Mouse (Mus musculus) urinary bladder, postnatal 10 days (tissue): ENCODE measurements around the gene Olfr1508.
"Not testable (repeated sequence)": the region's sequence is repeated elsewhere in the genome, so short reads cannot be mapped to it uniquely, and the experiment has no call there.

Experiments used
- DNase-seq: peaks from one replicate; pipeline ENCODE4 v3.0.0; 2022; ENCODE audit warnings: low spot score

The Olfr1508 gene

GRCm38 (mm10) chr14:52467395-52467794, at the start of gene Olfr1508:
TSS of gene Olfr1508 (minus strand) at chr14:52467495.
- DNase-seq: no peak

GRCm38 (mm10) chr14:52495516-52495915, 28.2 kb upstream of the Olfr1508 start, which contains the start of gene Olfr1507:
TSS of gene Olfr1507 (minus strand) at chr14:52495749.
- no peak for DNase-seq

DNA sequence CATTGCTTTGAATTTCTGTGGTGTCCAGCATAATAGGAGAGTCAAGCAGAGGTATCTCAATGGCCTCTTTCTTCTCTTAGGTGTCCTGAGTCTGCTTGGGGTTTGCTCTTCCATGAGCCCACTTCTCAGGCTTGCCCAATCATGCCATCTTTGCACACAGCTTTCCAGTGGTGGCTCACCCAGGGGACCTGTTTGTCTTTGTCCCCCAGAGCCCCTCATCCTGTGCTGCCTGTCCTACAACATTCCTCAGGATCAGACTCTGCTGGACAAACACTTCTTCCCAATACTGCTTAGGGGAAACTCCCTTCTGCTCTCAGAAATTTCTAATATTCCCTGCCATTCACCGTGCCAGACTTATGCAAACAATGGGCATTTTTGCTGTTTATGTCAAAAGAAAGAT, 1.6 kb downstream of the Olfr1508 start:
- DNase-seq: no peak

DNA sequence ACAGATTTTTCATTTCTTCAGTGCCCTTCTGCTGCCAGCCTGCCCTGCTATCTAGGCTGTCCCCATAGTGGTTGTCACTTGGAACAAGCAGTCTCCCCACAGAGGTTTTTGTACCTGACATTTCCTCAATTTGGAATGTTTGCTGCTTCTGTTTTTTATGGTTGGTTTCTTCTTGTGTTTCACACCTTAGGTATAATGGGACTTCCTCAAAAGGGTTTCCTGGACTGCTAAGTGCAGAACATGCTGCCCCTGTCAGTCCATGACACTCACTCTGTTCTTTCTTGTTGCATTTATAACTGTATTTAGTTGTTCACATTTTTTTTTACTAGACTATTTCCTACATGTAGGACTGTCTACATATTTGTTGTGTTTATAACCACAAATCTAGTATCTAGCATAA, 5.4 kb downstream of the Olfr1508 start:
- no peak for DNase-seq

DNA sequence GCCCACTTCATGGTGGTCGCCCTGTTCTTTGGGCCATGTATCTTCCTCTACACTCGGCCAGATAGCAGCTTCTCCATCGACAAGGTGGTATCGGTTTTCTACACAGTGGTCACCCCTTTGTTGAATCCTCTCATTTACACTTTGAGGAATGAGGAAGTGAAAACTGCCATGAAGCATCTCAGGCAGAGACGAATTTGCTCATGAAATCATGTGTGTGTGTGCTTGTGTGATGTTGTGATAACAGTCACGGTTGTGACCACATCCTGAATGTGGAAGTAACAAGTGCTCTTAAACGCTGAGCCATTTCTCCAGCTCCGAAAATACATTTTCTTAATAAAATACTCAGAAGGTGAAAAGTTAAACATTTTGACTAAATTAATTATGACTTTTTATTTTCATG, 16.2 kb downstream of the Olfr1508 start:
- no peak for DNase-seq

DNA sequence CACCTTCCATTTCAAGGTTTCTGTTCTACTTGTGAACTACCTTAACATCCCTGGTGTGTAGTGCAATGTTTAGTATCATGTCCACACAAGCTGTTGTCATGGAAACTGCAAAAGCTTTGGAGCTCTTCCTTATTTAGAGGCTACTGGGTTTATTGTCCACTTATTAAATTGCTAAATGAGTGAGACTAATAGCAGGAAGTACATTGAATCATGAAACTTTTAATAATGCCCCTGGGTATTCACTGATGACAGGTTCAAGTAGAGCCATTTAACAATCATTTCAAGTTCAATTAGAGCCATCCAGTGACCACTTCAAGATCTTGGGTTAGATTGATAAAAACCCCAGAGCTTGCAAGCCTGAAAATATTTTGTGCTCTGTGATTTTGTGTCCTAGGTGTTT, 24.6 kb downstream of the Olfr1508 start, which contains the start of gene Olfr1509:
TSS of gene Olfr1509 (plus strand) at position 301 of the 400 bp plus-strand sequence.
- no peak for DNase-seq

GRCm38 (mm10) chr14:52427686-52428085, 39.6 kb downstream of the Olfr1508 start:
- DNase-seq: no peak

DNA sequence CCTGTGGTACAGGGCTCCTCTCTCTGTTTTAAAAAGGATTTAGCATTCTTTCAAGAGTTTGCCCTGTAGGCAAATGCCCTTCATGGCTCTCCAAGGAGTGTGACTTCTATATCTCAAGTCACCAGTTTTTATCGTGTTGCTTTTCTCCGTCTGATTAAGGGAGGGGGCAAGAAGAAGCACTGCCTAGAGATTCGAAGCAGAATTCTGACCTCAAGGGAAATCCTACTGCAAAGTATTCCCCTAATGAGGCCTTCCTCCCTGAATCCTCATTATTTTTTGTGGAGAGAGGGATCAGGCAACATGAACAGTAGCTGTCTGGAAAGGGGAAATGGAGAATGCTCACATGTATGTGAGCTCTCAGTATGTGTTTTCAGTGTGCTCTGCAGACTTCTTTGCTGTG, 53.0 kb downstream of the Olfr1508 start, which contains the start of gene Olfr1510:
TSS of gene Olfr1510 (minus strand) at position 101 of the 400 bp plus-strand sequence.
- no peak for DNase-seq

DNA sequence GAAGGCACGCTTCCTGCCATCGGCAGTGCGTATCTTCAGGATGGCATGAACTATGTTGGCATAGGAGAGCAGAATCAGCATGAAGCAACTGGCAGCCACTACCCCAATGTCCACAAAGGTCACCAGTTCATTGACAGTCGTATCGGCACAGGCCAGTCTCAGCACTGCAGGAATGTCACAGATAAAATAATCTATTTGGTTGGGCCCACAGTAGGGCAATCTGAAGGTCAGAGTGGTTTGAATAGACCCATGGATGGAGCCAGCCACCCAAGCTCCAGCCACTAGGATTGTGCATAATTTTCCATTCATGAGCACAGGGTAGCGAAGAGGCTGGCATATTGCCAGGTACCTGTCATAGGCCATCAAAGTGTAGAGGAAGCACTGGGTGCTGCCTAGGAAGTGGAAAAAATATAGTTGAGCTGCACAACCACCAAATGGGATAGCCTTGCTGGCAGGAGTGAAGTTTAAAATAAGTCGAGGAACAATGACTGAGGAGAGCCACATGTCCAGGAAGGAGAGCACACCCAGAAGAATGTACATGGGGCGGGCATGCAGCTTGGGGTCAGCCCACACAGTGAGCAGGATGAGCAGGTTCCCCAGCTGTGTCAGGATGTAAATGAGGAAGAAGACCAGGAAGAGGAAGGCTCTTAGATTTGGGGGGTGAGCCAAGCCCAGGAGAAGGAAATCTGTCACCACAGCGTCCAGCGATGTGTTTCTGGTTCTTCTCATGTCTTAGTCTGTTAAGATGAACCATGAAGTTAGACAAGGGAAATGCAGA, 57.0 kb downstream of the Olfr1508 start:
- not testable (repeated sequence) for DNase-seq
